Mouse (Mus musculus): Measurements from ENCODE around the gene Slc24a3.

Gene Slc24a3

GRCm38 (mm10) chr2:145675756-145676543 lies 508.4 kb downstream of the Slc24a3 start:
- in situ Hi-C loops (cut with MboI, MseI), result no loop called here

GRCm38 (mm10) chr2:145676544-145676925 lies 509.0 kb downstream of the Slc24a3 start:
- in situ Hi-C loops (cut with MboI, MseI), result no loop called here

- in situ Hi-C loops (cut with MboI, MseI), result no loop called here
Observed at GRCm38 (mm10) chr2:145676936-145677335, 509.4 kb downstream of the Slc24a3 start.

GRCm38 (mm10) chr2:145680141-145680540 lies 512.6 kb downstream of the Slc24a3 start:
- in situ Hi-C loops (cut with MboI, MseI), result no loop called here

GRCm38 (mm10) chr2:145680762-145681161 lies 513.2 kb downstream of the Slc24a3 start:
- in situ Hi-C loops (cut with MboI, MseI), result no loop called here

GRCm38 (mm10) chr2:145681626-145682025 lies 514.1 kb downstream of the Slc24a3 start:
- in situ Hi-C loops (cut with MboI, MseI), result no loop called here

- in situ Hi-C loops (cut with MboI, MseI), result no loop called here
Observed at GRCm38 (mm10) chr2:145682924-145683323, 515.4 kb downstream of the Slc24a3 start.

GRCm38 (mm10) chr2:145683536-145683935 lies 516.0 kb downstream of the Slc24a3 start:
- in situ Hi-C loops (cut with MboI, MseI), result no loop called here

GRCm38 (mm10) chr2:145684151-145684550 lies 516.6 kb downstream of the Slc24a3 start:
- in situ Hi-C loops (cut with MboI, MseI), result no loop called here

GRCm38 (mm10) chr2:145684891-145685290 lies 517.3 kb downstream of the Slc24a3 start:
- in situ Hi-C loops (cut with MboI, MseI), result no loop called here

- in situ Hi-C loops (cut with MboI, MseI), result no loop called here
Observed at GRCm38 (mm10) chr2:145686017-145686416, 518.5 kb downstream of the Slc24a3 start.

GRCm38 (mm10) chr2:145691367-145692009 lies 523.9 kb downstream of the Slc24a3 start:
- in situ Hi-C loops (cut with MboI, MseI), result no loop called here
